Mouse (Mus musculus) neural tube, embryonic 15.5 days (tissue): Measurements from ENCODE around the gene Kif2c. TPM values are rescaled to one million over a fixed set of nuclear protein-coding genes. Genes with fewer than 3 reads are reported as not detected.

ENCODE experiments used
- ATAC-seq: fragments of 200-750 bp; cut with Nextera tagmentation; 2 replicates; pipeline ENCODE4 v1.8.0; 2017; ENCODE audit warnings: mild to moderate bottlenecking, moderate TSS enrichment, moderate library complexity; ENCODE audit not compliant: low FRiP score
- H3K27ac ChIP-seq: fragments of 300-500 bp; sonication (generic); replicated peaks from 2 replicates; pipeline ENCODE4 v1.5.1; 2015; ENCODE audit warnings: mild to moderate bottlenecking, inconsistent platforms
- H3K27me3 ChIP-seq: fragments of 300-500 bp; sonication (generic); replicated peaks from 2 replicates; pipeline ENCODE4 v1.6.1; 2015; ENCODE audit warnings: inconsistent platforms
- H3K36me3 ChIP-seq: fragments of 300-500 bp; sonication (generic); 2 replicates; pipeline ENCODE4 v1.6.1; 2015; ENCODE audit warnings: inconsistent platforms
- H3K4me1 ChIP-seq: fragments of 300-500 bp; sonication (generic); 2 replicates; pipeline ENCODE4 v1.6.1; 2015; ENCODE audit warnings: inconsistent platforms
- H3K4me2 ChIP-seq: fragments of 300-500 bp; sonication (generic); 2 replicates; pipeline ENCODE4 v1.6.1; 2015; ENCODE audit warnings: inconsistent platforms, mild to moderate bottlenecking, moderate library complexity
- H3K4me3 ChIP-seq: fragments of 300-500 bp; sonication (generic); replicated peaks from 2 replicates; pipeline ENCODE4 v1.5.1; 2015; ENCODE audit warnings: mild to moderate bottlenecking, inconsistent platforms
- H3K9ac ChIP-seq: fragments of 300-500 bp; sonication (generic); replicated peaks from 2 replicates; pipeline ENCODE4 v1.6.1; 2015; ENCODE audit warnings: mild to moderate bottlenecking, inconsistent platforms
- H3K9me3 ChIP-seq: fragments of 300-500 bp; sonication (generic); replicated peaks from 2 replicates; pipeline ENCODE4 v1.6.1; 2016; ENCODE audit warnings: inconsistent platforms
- WGBS: fragments of 180-500 bp; shearing (Covaris S2); methylation state at CpG from one replicate; pipeline ENCODE4 v1.1.7; 2015; ENCODE audit warnings: mixed read lengths; 5-methylcytosine and 5-hydroxymethylcytosine counted together
- polyA plus RNA-seq: library from polyadenylated mRNA; unstranded; fragments of >200 nt; fragmentation: Nextera tagmentation; extraction: Ambion mirVana; gene quantifications from 2 replicates; pipeline ENCODE4 v1.2.1, GENCODE M21; 2015

Kif2c gene
- polyA plus RNA-seq, 1 experiment from 2014 or later = 6.8 TPM

- Histone ChIP-seq H3K36me3 (no peaks in the 10 kb centered on the region), H3K9me3 (no peaks in the 10 kb centered on the region), H3K4me3 (no peak overlapping the region), H3K9ac (no peak overlapping the region), H3K4me1 (no peaks in the 10 kb centered on the region), H3K27me3 (no peaks in the 10 kb centered on the region), H3K27ac (no peak overlapping the region), H3K4me2 (no peak overlapping the region)
- ATAC-seq = no peak
- WGBS = 94% methylated on average over 5 of the region's 5 CpGs
Observed at GRCm38 (mm10) chr4:117169936-117170335, 12.5 kb downstream of the Kif2c start.

GRCm38 (mm10) chr4:117161183-117161582 lies 21.3 kb downstream of the Kif2c start:
- WGBS = 61% methylated on average over 4 of the region's 4 CpGs
- H3K9me3 ChIP-seq = no peaks in the 10 kb centered on the region
- no peak overlapping the region for H3K27ac ChIP-seq
- ATAC-seq = peak; percentile 51; the same call in 1 of the 2 replicates
- H3K4me1 ChIP-seq = no peaks in the 10 kb centered on the region
- 0 out of 2 replicates have a peak overlapping the region, but pooled peaks have one; percentile 5 for H3K9ac ChIP-seq
- no peak overlapping the region for H3K4me3 ChIP-seq
- no peaks in the 10 kb centered on the region for H3K36me3 ChIP-seq
- H3K27me3 ChIP-seq = no peaks in the 10 kb centered on the region
- no peak overlapping the region for H3K4me2 ChIP-seq

- Histone ChIP-seq H3K36me3 (no peaks in the 10 kb centered on the region), H3K4me3 (no peak overlapping the region), H3K27me3 (no peaks in the 10 kb centered on the region), H3K4me1 (peaks cover 6% of the 10 kb centered on the region), H3K9ac (no peak overlapping the region), H3K27ac (no peak overlapping the region), H3K9me3 (no peaks in the 10 kb centered on the region), H3K4me2 (no peak overlapping the region)
- 80% methylated on average over 10 of the region's 10 CpGs for WGBS
- no peak for ATAC-seq
Observed at GRCm38 (mm10) chr4:117159666-117160065, 22.8 kb downstream of the Kif2c start.

GRCm38 (mm10) chr4:117156372-117156771 lies 26.1 kb downstream of the Kif2c start:
- Histone ChIP-seq H3K27ac (peak overlapping the region; percentile 89), H3K4me2 (peak overlapping the region; percentile 82), H3K9ac (peak overlapping the region; percentile 81), H3K27me3 (no peaks in the 10 kb centered on the region), H3K4me1 (peaks cover 30% of the 10 kb centered on the region), H3K36me3 (peaks cover 27% of the 10 kb centered on the region), H3K4me3 (peak overlapping the region; percentile 72), H3K9me3 (no peaks in the 10 kb centered on the region)
- WGBS = 27% methylated on average over 6 of the region's 6 CpGs
- no peak for ATAC-seq

GRCm38 (mm10) chr4:117155792-117156355 lies 26.6 kb downstream of the Kif2c start, which contains the start of gene Rps8:
Gene Rps8, minus strand, starts transcription at chr4:117156243.
- peak within 1 kb of the TSS; percentile 81 for H3K9ac ChIP-seq
- WGBS = under 1% methylated on average over 52 of the region's 52 CpGs

GRCm38 (mm10) chr4:117155020-117155791 lies 27.2 kb downstream of the Kif2c start:
- Histone ChIP-seq H3K4me3 (peak overlapping the region; percentile 72), H3K27me3 (no peaks in the 10 kb centered on the region), H3K27ac (peak overlapping the region; percentile 89), H3K36me3 (peaks cover 39% of the 10 kb centered on the region), H3K4me2 (peak overlapping the region; percentile 82), H3K9me3 (no peaks in the 10 kb centered on the region), H3K9ac (peak overlapping the region; percentile 81), H3K4me1 (peaks cover 30% of the 10 kb centered on the region)
- ATAC-seq = peak; percentile 15; the same call in 1 of the 2 replicates
- WGBS = 1% methylated on average over 44 of the region's 44 CpGs

More at GRCm38 (mm10) chr4:117155792-117156355, 26.6 kb downstream of the Kif2c start, which contains the start of gene Rps8:
- H3K4me1 ChIP-seq = peaks cover 30% of the 10 kb centered on the region
- peaks cover 32% of the 10 kb centered on the region for H3K36me3 ChIP-seq
- peak within 1 kb of the TSS; percentile 89 for H3K27ac ChIP-seq
- H3K4me2 ChIP-seq = peak within 1 kb of the TSS; percentile 82
- peak within 1 kb of the TSS; percentile 72 for H3K4me3 ChIP-seq
- H3K27me3 ChIP-seq = no peaks in the 10 kb centered on the region
- no peaks in the 10 kb centered on the region for H3K9me3 ChIP-seq
- peak; percentile 95 for ATAC-seq

- Histone ChIP-seq H3K4me3 (no peak overlapping the region), H3K9me3 (no peaks in the 10 kb centered on the region), H3K27ac (no peak overlapping the region), H3K36me3 (peaks cover 45% of the 10 kb centered on the region), H3K9ac (no peak overlapping the region), H3K27me3 (no peaks in the 10 kb centered on the region), H3K4me1 (peaks cover 30% of the 10 kb centered on the region), H3K4me2 (no peak overlapping the region)
- 83% methylated on average over 5 of the region's 5 CpGs for WGBS
- ATAC-seq = no peak
Observed at GRCm38 (mm10) chr4:117152714-117153113, 29.7 kb downstream of the Kif2c start.

GRCm38 (mm10) chr4:117151416-117151815 lies 31.0 kb downstream of the Kif2c start:
- Histone ChIP-seq H3K4me1 (peaks cover 30% of the 10 kb centered on the region), H3K9me3 (no peaks in the 10 kb centered on the region), H3K27ac (no peak overlapping the region), H3K36me3 (peaks cover 45% of the 10 kb centered on the region), H3K9ac (no peak overlapping the region), H3K4me2 (no peak overlapping the region), H3K27me3 (no peaks in the 10 kb centered on the region), H3K4me3 (no peak overlapping the region)
- WGBS = 80% methylated on average over 1 of the region's 1 CpGs
- no peak for ATAC-seq

GRCm38 (mm10) chr4:117150212-117150733 lies 32.2 kb downstream of the Kif2c start:
- Histone ChIP-seq H3K4me2 (no peak overlapping the region), H3K9ac (no peak overlapping the region), H3K27ac (no peak overlapping the region), H3K9me3 (no peaks in the 10 kb centered on the region), H3K4me1 (peaks cover 30% of the 10 kb centered on the region), H3K4me3 (no peak overlapping the region), H3K27me3 (no peaks in the 10 kb centered on the region), H3K36me3 (peaks cover 45% of the 10 kb centered on the region)
- 85% methylated on average over 6 of the region's 6 CpGs for WGBS
- ATAC-seq = no peak

- Histone ChIP-seq H3K9me3 (no peaks in the 10 kb centered on the region), H3K4me2 (no peak overlapping the region), H3K27ac (no peak overlapping the region), H3K4me3 (no peak overlapping the region), H3K4me1 (peaks cover 23% of the 10 kb centered on the region), H3K27me3 (no peaks in the 10 kb centered on the region), H3K9ac (no peak overlapping the region), H3K36me3 (peaks cover 45% of the 10 kb centered on the region)
- no peak for ATAC-seq
- WGBS = 74% methylated on average over 6 of the region's 6 CpGs
Observed at GRCm38 (mm10) chr4:117149291-117150211, 32.9 kb downstream of the Kif2c start.

GRCm38 (mm10) chr4:117148815-117149214 lies 33.6 kb downstream of the Kif2c start:
- no peak overlapping the region for H3K4me3 ChIP-seq
- WGBS = 71% methylated on average over 24 of the region's 24 CpGs
- no peaks in the 10 kb centered on the region for H3K9me3 ChIP-seq
- no peaks in the 10 kb centered on the region for H3K27me3 ChIP-seq
- no peak overlapping the region for H3K27ac ChIP-seq
- H3K4me1 ChIP-seq = peaks cover 16% of the 10 kb centered on the region
- peaks cover 40% of the 10 kb centered on the region for H3K36me3 ChIP-seq
- H3K4me2 ChIP-seq = no peak overlapping the region
- ATAC-seq = no peak
- H3K9ac ChIP-seq = no peak overlapping the region
